Mouse (Mus musculus): Measurements from ENCODE around the gene Kpna4. TPM values are rescaled to one million over a fixed set of nuclear protein-coding genes. Genes with fewer than 3 reads are reported as not detected.
"Not testable (repeated sequence)": the region's sequence is repeated elsewhere in the genome, so short reads cannot be mapped to it uniquely, and the experiment has no call there.

Kpna4 gene
- polyA plus RNA-seq, 1 experiment from 2014 or later: 30.1 TPM

GRCm38 (mm10) chr3:69044645-69045399 lies 82.1 kb downstream of the Kpna4 start, which contains the start of gene Trim59:
Gene Trim59, minus strand, starts transcription at chr3:69044755.
- WGBS: under 1% methylated on average over 77 of the region's 80 CpGs
- Histone ChIP-seq H3K4me1 (peaks cover 17% of the 10 kb centered on the region), H3K36me3 (no peaks in the 10 kb centered on the region), H3K9ac (peak within 1 kb of the TSS; percentile 84), H3K27me3 (no peaks in the 10 kb centered on the region), H3K9me3 (replicated peaks) (no peaks in the 10 kb centered on the region), H3K4me2 (replicated peaks) (peak within 1 kb of the TSS; percentile 81), H3K27ac (replicated peaks) (peak within 1 kb of the TSS; percentile 92), H3K4me3 (replicated peaks) (peak within 1 kb of the TSS; percentile 89)
- ATAC-seq (ENCODE audit: insufficient number of reproducible peaks, low FRiP score, low TSS enrichment, low read depth): peak; percentile 96

DNA sequence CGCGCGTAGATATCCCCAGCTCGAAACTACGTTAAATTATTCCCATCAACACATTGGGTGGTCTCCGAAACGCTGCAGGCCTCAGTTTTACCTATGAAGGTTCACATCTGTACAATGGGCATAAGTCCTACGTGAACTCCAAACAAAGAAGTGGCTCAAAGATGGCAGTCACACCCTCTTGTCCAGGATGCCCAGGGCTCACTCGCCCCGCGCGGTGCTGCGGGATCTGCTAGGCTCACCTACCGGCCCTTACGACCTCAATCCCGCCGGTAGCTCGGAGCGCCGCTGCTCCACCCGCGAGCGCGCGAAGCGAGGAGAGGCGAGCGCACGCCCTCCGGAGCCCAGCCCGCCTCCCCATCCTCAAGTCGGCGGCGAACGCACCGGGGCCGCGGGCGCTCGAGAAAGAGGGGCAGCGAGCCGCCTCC lies 82.7 kb downstream of the Kpna4 start:
- no peaks in the 10 kb centered on the region for H3K27me3 ChIP-seq
- H3K4me3 ChIP-seq (replicated peaks): peak overlapping the region; percentile 89
- no peaks in the 10 kb centered on the region for H3K9me3 ChIP-seq (replicated peaks)
- peak overlapping the region; percentile 81 for H3K4me2 ChIP-seq (replicated peaks)
- H3K27ac ChIP-seq (replicated peaks): peak overlapping the region; percentile 92
- H3K36me3 ChIP-seq: no peaks in the 10 kb centered on the region
- under 1% methylated on average over 35 of the region's 42 CpGs for WGBS
- H3K4me1 ChIP-seq: peaks cover 17% of the 10 kb centered on the region
- ATAC-seq (ENCODE audit: insufficient number of reproducible peaks, low FRiP score, low TSS enrichment, low read depth): peak; percentile 57; the same call in 1 of the 2 replicates
- peak overlapping the region; percentile 84 for H3K9ac ChIP-seq

DNA sequence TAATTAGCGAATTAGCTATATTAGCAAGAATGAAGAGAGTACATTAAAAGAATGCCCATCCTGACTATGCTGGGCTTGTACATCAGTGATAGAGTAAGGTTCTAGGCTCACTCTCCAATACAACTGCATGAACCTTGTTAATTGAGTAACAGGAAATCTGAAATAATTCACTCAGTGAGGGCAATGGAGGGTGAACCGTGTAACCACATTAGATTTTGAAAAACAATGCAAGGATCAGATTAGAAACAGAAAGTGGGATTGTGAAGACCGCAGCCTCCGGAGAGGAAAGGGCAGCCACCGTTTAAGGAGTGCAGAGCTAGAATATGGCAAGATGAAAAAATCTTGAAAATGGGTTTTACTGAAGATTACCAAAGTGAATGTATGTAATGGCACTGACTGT lies 85.6 kb downstream of the Kpna4 start:
- Histone ChIP-seq H3K4me3 (replicated peaks) (peak overlapping the region; percentile 15; the same call in 1 of the 2 replicates), H3K4me1 (peaks cover 17% of the 10 kb centered on the region), H3K27ac (replicated peaks) (no peak overlapping the region), H3K36me3 (peaks cover 5% of the 10 kb centered on the region), H3K4me2 (replicated peaks) (peak overlapping the region; percentile 11; the same call in 1 of the 2 replicates), H3K9ac (no peak overlapping the region), H3K9me3 (replicated peaks) (no peaks in the 10 kb centered on the region), H3K27me3 (no peaks in the 10 kb centered on the region)
- no peak for ATAC-seq (ENCODE audit: insufficient number of reproducible peaks, low FRiP score, low TSS enrichment, low read depth)
- 58% methylated on average over 5 of the region's 5 CpGs for WGBS

DNA sequence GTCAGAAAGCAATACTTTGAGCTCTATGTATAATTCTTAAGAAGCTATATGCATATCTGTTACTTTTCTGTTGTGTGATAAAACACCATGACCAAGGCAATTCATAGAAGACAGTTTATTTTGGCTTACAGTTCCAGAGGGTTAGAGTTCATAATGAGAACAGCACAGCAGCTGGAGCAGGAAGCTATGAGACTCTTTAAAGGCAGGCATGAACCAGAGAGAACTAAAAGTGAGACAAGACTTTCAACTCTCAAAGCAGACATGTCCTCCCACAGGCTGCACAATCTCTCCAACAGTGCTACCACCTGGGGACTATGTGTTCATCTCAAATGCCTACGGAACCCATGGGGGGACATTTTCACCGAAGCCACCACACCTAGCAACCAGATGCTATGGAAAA lies 86.8 kb downstream of the Kpna4 start:
- no peak overlapping the region for H3K9ac ChIP-seq
- no peaks in the 10 kb centered on the region for H3K27me3 ChIP-seq
- peaks cover 13% of the 10 kb centered on the region for H3K36me3 ChIP-seq
- H3K4me3 ChIP-seq (replicated peaks): no peak overlapping the region
- H3K9me3 ChIP-seq (replicated peaks): no peaks in the 10 kb centered on the region
- H3K4me1 ChIP-seq: peaks cover 9% of the 10 kb centered on the region; the same call in 1 of the 2 replicates
- no peak overlapping the region for H3K27ac ChIP-seq (replicated peaks)
- 0 out of 2 replicates have a peak overlapping the region, but pooled peaks have one; percentile 15 for H3K4me2 ChIP-seq (replicated peaks)
- WGBS: 90% methylated on average over 2 of the region's 2 CpGs
- no peak for ATAC-seq (ENCODE audit: insufficient number of reproducible peaks, low FRiP score, low TSS enrichment, low read depth)

DNA sequence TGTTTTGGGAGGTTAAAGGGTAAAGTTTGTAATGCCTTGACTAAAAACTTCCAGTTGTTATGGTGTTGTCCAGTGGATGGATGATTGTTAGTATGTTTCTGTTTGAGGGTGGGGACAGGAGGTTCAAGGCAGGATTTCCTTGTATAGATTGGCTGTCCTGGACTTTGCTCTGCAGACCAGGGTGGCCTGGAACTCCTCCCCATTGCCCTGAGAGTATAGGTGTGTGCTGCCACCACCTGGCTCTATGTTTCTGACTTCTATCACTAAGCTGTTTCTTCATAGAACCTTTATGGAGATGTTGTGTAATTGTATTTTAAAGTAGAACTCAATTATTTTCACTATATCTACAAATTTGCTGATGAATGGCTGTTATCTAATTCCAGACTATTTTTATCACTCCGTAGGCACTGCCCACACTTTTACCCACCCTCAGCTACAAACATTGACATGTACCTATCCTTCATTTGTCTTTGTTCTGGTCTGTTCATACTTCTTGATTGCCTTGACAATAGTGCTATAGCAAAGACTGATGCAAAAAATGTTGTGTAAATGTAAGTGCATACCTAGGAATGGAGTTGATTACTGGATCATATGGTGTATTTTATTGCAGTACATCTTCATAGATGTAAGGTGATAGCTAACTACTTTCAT lies 100.7 kb downstream of the Kpna4 start:
- no peaks in the 10 kb centered on the region for H3K27me3 ChIP-seq
- WGBS: 98% methylated on average over 1 of the region's 1 CpGs
- no peak overlapping the region for H3K27ac ChIP-seq (replicated peaks)
- peaks cover 56% of the 10 kb centered on the region for H3K36me3 ChIP-seq
- no peaks in the 10 kb centered on the region for H3K9me3 ChIP-seq (replicated peaks)
- H3K4me1 ChIP-seq: no peaks in the 10 kb centered on the region
- H3K9ac ChIP-seq: no peak overlapping the region
- no peak overlapping the region for H3K4me2 ChIP-seq (replicated peaks)
- H3K4me3 ChIP-seq (replicated peaks): no peak overlapping the region
- no peak for ATAC-seq (ENCODE audit: insufficient number of reproducible peaks, low FRiP score, low TSS enrichment, low read depth)

DNA sequence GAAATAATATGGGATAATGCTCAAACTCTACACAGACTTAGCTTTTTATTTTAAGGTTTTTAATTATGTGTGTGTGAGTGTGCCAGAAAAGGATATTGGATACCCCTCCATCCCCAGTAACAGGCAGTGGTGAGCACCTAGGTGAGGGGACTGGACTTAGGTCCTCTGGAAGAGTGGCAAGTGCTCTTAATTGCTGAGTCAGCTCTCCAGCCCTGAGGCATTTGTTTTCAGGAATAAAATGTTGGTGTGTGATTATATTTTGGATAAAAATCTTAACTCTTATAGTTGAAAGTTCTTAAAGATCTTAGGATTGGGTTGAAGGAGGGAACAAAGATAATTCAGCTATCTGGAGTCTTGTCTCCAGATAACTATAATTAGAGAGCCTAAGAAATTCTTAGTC lies 106.1 kb downstream of the Kpna4 start:
- H3K4me3 ChIP-seq (replicated peaks): no peak overlapping the region
- H3K36me3 ChIP-seq: peaks cover 39% of the 10 kb centered on the region
- no peaks in the 10 kb centered on the region for H3K9me3 ChIP-seq (replicated peaks)
- no peaks in the 10 kb centered on the region for H3K27me3 ChIP-seq
- H3K27ac ChIP-seq (replicated peaks): no peak overlapping the region
- no peak for ATAC-seq (ENCODE audit: insufficient number of reproducible peaks, low FRiP score, low TSS enrichment, low read depth)
- no peak overlapping the region for H3K4me2 ChIP-seq (replicated peaks)
- no peaks in the 10 kb centered on the region for H3K4me1 ChIP-seq
- no peak overlapping the region for H3K9ac ChIP-seq

- Histone ChIP-seq H3K27me3 (no peaks in the 10 kb centered on the region), H3K9me3 (replicated peaks) (no peaks in the 10 kb centered on the region), H3K4me2 (replicated peaks) (no peak overlapping the region), H3K4me1 (no peaks in the 10 kb centered on the region), H3K9ac (no peak overlapping the region), H3K36me3 (peaks cover 39% of the 10 kb centered on the region), H3K4me3 (replicated peaks) (no peak overlapping the region), H3K27ac (replicated peaks) (no peak overlapping the region)
- no peak for ATAC-seq (ENCODE audit: insufficient number of reproducible peaks, low FRiP score, low TSS enrichment, low read depth)
- WGBS: 89% methylated on average over 2 of the region's 2 CpGs
Observed at GRCm38 (mm10) chr3:69020285-69020684, 106.6 kb downstream of the Kpna4 start.

DNA sequence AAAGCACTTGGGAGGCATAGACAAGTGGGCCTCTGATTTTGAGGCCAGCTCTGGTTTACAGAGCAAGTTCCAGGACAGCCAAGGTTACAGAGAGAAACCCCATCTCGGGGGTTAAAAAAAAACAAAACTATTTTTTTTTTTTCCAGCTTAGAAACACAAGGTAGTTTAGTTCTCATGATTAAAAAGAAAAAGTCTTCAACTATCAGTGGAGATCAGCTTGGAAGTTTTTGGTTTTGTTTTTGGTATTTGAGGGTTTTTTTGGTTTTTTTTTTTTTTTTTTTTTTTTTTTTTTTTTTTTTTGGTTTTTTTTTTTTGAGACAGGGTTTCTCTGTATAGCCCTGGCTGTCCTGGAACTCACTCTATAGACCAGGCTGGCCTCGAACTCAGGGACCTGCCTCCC lies 108.3 kb downstream of the Kpna4 start:
- H3K4me3 ChIP-seq (replicated peaks); H3K9me3 ChIP-seq (replicated peaks); H3K27me3 ChIP-seq; H3K27ac ChIP-seq (replicated peaks); ATAC-seq (ENCODE audit: insufficient number of reproducible peaks, low FRiP score, low TSS enrichment, low read depth); H3K4me2 ChIP-seq (replicated peaks); H3K9ac ChIP-seq; H3K4me1 ChIP-seq: not testable (repeated sequence)
- WGBS: 99% methylated on average over 2 of the region's 2 CpGs
- peaks cover 33% of the 10 kb centered on the region for H3K36me3 ChIP-seq

DNA sequence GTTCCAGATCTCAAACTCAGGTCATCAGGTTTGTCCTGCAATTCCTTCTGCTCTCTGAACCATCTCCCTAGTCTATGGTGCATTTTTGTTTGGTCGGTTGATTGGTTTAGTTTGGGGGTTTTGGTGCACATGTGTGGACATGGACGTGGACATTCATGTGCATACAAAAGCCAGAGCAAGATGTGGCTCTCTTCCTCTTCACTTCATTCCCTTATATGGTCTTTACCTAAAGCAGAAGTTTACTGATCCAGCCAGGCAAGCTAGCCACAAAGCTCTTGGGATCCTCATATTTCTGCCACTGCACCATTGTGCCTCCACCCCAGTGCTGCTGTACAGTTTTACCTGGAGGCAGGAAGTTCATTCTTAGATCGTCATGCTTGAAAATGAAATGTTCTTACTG lies 109.7 kb downstream of the Kpna4 start:
- H3K4me1 ChIP-seq: no peaks in the 10 kb centered on the region
- no peak overlapping the region for H3K4me3 ChIP-seq (replicated peaks)
- H3K9ac ChIP-seq: no peak overlapping the region
- 89% methylated on average over 3 of the region's 3 CpGs for WGBS
- H3K4me2 ChIP-seq (replicated peaks): no peak overlapping the region
- no peaks in the 10 kb centered on the region for H3K9me3 ChIP-seq (replicated peaks)
- peaks cover 27% of the 10 kb centered on the region for H3K36me3 ChIP-seq
- no peak overlapping the region for H3K27ac ChIP-seq (replicated peaks)
- no peak for ATAC-seq (ENCODE audit: insufficient number of reproducible peaks, low FRiP score, low TSS enrichment, low read depth)
- no peaks in the 10 kb centered on the region for H3K27me3 ChIP-seq

Data from embryonic facial prominence, embryonic 15.5 days (tissue).